Mouse (Mus musculus): ENCODE measurements around the gene Hnrnpa3.
"Not testable (repeated sequence)": the region's sequence is repeated elsewhere in the genome, so short reads cannot be mapped to it uniquely, and the experiment has no call there.

The Hnrnpa3 gene

GRCm38 (mm10) chr2:75637361-75637760, 21.7 kb upstream of the Hnrnpa3 start:
- no peak for DNase-seq

GRCm38 (mm10) chr2:75637822-75638221, 21.2 kb upstream of the Hnrnpa3 start:
- DNase-seq: not testable (repeated sequence)

DNA sequence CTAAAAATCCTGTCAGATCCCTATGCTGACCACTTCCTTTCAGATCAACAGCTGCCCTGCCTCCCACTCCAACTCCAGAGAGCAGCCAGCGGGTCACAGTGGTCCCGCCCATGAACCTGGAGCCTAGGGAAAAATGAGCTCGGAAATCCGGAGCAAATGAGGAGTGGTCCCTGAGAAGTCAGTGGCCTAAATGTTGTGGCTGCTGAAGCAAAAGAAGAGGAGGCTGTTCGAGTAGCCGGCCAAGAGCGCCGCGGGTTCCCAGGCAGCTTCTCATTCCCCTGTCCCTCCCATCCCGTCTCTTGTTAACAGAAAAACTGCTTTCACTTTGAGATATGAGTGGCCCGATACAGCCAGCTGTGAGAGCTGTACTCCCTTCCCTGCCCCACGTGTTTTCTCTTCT, 19.5 kb upstream of the Hnrnpa3 start:
- not testable (repeated sequence) for DNase-seq

DNA sequence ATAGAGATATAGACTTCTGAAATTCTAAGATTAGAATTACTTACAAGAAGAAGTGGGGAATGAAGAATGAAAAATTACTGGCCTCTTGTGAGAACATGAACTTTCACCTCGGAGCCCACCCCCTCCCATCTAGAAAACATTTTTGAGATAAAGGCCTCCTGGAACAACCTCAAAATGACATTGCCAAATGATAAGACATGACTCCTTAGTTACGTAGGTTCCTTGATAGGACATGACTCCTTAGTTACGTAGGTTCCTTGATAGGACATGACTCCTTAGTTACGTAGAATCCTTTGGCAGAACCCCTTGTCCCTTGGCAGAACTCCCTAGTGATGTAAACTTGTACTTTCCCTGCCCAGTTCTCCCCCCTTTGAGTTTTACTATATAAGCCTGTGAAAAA, 16.7 kb upstream of the Hnrnpa3 start:
- DNase-seq: not testable (repeated sequence)

- no peak for DNase-seq
Observed at GRCm38 (mm10) chr2:75642795-75643550, 16.1 kb upstream of the Hnrnpa3 start.

DNA sequence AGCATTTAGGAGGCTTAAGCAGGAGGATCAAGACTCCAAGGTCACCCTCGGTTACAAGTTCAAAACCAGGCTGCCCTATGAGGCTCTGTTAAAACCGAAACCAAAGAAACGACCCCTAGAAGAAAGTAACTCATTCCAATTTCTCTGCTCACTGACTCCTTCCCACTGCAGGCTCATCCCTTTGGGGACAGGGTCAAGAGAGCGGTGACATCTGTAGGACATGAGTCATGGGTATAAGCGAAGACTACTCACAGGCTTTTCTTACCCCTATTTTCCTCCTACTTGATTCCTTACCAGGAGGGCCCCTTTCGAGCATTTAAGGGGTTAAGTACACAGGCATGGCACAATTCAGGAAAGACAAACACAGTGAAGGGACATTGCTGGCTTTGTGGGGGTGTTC, 15.1 kb upstream of the Hnrnpa3 start:
- no peak for DNase-seq

- DNase-seq: no peak
Observed at GRCm38 (mm10) chr2:75645251-75645650, 13.8 kb upstream of the Hnrnpa3 start.

- no peak for DNase-seq
Observed at GRCm38 (mm10) chr2:75650437-75650836, 8.6 kb upstream of the Hnrnpa3 start.

DNA sequence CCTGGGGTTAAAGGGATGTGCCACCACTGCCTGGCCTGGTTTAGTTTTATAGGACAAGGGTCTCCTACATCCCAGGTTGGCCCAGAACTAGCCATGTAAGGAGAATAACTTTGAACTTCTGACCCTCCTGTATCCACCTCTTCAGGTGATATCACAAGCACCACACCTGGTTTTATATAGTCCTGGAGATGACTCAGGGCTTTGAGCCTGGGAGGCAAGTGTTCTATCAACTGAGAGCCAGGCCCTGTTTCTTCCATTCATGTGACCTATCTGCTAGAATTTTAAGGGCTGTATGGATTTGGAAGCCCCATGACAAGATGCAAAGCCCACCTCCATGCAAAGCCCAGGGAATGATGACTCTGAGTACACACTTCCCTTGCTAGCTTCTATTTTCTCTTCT, 5.9 kb upstream of the Hnrnpa3 start:
- no peak for DNase-seq

DNA sequence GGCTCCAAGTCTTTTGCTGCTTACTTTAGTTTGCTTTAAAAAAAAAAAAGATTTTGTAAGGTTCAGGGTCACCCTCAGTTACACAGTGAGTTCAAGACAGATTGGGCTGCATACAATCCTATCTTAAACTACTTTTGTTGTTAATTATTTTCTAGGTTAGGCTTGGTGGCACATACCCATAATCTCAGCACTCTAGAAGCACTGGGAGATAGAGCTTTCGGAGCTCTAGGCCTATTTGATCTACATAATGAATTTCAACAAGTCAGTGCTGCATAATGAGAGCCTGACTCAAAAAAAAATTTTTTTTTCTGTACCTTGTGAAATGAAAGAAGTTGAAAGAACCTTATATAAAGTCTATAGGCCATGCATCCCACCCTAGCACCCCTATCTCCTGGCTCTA, 4.4 kb upstream of the Hnrnpa3 start:
- DNase-seq: no peak

DNA sequence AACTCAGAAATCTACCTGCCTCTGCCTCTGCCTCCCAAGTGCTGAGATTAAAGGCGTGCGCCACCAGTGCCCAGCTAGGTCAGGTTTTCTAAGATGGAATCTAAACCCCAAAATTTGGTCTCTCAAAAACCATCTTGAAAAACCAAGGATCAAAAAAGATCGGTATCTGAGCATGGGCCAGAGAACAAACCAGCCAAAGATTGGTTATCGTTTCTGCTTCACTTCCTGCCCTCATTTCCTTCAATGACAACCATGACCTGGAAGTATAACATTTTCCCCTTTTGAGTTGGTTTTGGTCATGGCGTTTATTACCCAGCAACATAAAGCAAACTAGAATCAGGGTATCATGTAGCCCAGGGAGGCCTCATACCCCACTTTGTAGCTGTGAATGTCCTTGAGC, 2.1 kb upstream of the Hnrnpa3 start:
- DNase-seq: no peak

DNA sequence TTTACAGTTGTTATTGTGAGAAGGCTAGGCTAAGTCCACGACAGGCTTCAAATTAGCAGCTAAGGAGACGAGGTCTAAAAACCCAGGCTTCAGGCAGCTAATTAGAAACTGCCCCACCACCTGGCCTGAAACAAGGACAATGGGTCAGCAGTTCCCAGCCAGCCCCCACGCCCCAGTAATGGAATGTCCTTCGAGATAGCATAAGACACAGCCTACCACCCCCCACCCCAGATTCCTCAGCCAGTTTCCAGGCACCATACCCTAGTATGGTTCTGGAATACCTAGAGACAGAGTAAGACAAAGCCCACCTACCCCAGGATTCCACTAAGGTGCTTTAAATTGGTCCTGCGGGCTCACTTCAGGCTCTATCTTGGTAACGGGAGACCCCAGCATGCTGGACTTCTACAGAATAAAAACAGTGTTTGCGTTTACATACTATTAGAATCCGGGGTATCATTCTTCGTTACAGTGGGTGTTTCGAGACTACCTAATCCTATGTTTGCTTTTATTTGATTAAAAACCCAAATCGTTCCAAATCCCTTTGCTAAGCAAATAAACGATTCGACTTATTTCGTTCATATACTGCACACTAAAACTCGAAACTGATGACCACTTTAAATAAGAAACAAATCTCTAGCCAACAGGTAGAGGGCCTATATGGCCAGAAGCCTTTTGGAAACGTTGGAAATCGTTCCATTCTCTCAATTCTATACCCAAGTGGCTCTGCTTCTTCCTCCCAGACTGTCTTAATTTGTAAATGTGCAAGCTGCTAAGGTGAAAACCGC, 962 bp upstream of the Hnrnpa3 start:
- DNase-seq: peak; percentile 28

- DNase-seq: peak; percentile 90
Observed at GRCm38 (mm10) chr2:75659629-75659960, 534 bp downstream of the Hnrnpa3 start.

DNA sequence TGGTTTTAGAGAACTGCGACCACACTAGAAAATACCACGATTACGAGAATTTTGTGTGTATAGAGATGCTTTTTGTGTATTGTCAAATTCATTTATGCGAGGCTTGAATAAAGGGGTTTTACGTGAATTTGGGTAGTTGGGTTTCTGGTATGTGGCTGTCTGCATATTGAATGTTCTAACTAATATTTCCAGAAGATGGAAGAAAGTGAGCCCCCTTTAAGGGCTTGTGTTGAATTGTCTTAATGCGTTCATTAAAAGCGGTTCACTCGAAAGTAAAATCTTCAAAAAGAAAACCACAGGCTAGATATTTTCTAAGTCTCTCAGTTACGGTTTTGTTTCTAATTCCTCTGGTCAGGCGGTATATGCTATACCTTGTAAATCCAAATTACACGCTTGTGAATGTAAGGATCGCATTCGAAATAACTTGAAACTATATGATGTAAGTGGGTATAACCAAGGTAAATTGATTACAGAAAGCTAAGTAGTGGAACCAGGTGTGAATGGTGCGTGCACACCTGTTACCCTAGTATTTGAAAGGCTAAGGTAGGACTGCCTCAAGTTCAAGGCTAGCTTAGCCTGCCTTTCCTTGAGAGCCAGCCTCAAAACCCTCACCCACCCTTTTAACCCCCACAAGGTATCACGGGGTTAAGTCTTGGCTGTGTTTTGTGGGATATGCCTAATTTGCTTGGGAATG, 1.3 kb downstream of the Hnrnpa3 start:
- no peak for DNase-seq

DNA sequence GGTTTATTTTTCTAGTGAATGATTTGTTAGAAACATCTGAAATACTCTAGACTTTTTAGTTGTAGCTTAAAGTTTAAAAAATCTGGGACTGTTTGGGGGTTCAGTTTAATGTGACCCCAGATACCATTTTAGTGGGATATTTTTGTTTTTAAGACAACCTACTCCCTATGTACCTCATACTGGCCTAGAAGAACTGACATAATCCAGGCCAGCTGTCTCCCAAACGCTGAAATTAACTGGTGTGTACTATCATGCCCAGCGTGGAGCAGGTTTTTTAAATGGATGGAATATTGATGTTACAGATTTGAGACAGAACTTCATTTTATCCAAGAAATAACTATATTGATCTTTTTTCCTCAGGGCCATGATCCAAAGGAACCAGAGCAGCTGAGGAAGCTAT, 2.0 kb downstream of the Hnrnpa3 start:
- no peak for DNase-seq

GRCm38 (mm10) chr2:75669491-75670445, 10.7 kb downstream of the Hnrnpa3 start:
- no peak for DNase-seq

GRCm38 (mm10) chr2:75670446-75671336, 11.6 kb downstream of the Hnrnpa3 start:
- no peak for DNase-seq

DNA sequence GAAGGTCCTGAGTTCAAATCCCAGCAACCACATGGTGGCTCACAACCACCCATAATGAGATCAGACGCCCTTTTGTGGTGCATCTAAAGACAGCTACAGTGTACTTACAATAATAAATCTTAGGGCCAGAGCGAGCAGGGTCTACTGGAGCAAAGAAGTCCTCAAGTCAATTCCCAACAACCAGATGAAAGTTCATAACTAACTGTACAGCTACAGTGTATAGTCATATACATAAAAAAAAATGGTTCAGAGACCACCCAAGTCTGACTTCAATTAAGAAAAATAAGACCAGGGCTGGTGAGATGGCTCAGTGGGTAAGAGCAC, 12.2 kb downstream of the Hnrnpa3 start:
- DNase-seq: no peak

DNA sequence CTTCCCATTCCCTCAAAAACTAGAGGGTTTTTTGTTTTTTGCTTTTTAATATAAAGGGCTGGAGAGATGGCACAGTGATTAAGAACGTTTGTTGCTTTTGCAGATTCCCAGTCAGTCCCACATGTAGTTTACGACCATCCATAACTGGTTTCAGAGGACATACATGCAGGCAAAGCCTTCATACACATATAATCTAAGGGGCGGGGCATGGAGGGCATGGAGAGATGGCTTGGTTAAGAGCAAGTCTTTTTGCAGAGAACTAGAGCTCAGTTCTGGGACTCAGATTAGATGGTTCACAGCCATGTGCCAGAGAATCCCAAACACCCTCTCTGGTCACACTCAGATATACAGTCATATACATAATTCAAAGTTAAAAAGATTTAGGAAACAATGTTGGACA, 13.5 kb downstream of the Hnrnpa3 start:
- DNase-seq: no peak

GRCm38 (mm10) chr2:75676567-75676966, 17.5 kb downstream of the Hnrnpa3 start:
- DNase-seq: no peak

DNA sequence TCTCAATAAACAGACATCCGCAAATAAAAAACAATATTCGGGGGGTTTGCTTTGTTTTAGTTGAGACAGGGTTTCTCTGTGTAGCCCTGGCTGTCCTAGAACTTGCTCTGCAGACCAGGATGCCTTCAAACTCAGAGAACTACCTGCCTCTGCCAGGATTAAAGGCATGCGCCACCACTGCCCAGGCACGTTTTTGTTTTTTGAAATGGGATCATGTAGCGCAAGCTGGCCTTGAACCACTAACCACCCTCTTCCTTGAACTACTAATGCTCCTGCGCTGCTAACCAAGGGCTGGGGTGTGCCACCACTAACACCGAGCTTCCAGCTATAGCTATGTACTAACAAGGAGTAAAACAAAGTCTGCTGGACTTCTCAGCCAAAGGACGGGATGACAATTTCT, 20.9 kb downstream of the Hnrnpa3 start:
- no peak for DNase-seq

GRCm38 (mm10) chr2:75681439-75681838, 22.4 kb downstream of the Hnrnpa3 start:
- DNase-seq: no peak
